Mouse (Mus musculus) mouse embryonic stem cell (cell line): Measurements from ENCODE around the gene Nfs1.
"Not testable (repeated sequence)": the region's sequence is repeated elsewhere in the genome, so short reads cannot be mapped to it uniquely, and the experiment has no call there.

ENCODE experiments used
- in situ Hi-C, 2 experiments: fragments of 300-500 bp; cut with MboI; formaldehyde crosslinking; loops; 1 replicate in 1 of 2; 3 replicates in 1 of 2; pipeline ENCODE4 v1.14.3; 2019 to 2020; ENCODE audit warnings: low sequenced_read_pairs in 2 of 2, low pct_unique_long_range_greater_than_20kb in 1 of 2, mixed read lengths in 1 of 2; ENCODE audit not compliant: unreplicated experiment in 1 of 2

The Nfs1 gene

GRCm38 (mm10) chr2:156143953-156144724 lies at the start of gene Nfs1, which contains the start of gene Romo1:
Gene Nfs1, minus strand, starts transcription at chr2:156144186.
Gene Romo1, plus strand, starts transcription at chr2:156144039.
- in situ Hi-C loops, result no loop called here

GRCm38 (mm10) chr2:156193066-156193862 lies 49.3 kb upstream of the Nfs1 start:
- in situ Hi-C loops, result no loop called here

- in situ Hi-C loops, result no loop called here
These were observed 48.1 kb upstream of the Nfs1 start for GRCm38 (mm10) chr2:156192068-156192467.

DNA sequence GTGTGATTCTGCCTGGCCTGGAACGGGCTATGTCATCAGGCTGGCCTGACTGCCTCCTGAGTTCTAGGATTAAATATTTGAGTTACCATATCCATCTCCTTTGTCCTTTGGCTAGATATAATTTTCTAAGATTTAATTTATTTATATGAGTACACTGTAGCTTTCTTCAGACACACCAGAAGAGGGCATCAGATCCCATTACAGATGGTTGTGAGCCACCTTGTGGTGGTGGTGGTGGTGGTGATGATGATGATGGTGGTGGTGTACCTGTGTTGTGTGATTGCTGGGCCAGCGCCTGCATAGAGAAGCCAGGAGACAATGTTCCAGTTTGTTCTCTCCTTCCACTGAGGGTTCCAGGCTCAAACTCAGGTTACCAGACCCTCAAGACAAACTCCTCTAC lies 47.6 kb upstream of the Nfs1 start:
- in situ Hi-C loops, result no loop called here

DNA sequence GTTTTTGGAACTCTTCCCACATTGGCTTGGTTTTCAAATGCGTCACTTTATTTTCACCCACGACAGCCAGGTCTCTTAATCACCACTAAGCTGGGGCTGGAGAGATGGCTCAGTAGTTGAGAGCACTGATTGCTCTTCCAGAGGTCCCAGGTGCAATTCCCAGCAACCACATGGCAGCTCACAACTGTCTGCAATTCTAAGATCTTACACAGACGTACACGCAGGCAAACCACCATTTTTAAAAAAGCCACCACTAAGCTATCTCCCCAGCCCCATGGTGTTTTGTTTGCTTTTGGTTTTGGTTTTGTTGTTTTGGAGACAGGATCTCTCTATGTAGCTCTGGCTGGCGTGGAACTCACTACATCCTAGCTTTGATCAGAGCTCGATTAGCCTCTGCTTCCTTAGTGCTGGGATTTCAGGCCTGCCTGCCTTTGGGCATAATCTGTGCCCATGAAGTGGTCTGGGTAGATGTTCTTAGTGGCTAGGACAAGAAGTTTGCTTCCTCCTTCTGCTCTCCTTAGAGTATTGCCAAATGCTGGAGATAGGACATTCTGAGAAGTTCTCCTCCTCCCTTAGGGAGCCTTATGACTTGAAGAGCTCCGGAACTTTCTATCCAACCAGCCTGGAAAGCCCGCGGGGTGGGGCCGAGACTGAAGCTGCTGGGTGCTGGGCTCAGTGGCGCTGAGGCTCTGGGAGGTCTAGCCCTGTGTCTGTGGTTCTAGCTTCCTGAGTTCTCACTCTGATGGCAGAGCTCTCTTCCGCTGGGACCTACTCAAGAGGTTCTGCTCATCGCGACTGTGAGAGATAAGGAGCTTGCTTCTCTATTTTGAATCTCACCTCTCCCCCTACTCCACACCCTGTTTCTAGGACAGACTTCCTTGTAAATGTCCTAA lies 46.3 kb upstream of the Nfs1 start:
- in situ Hi-C loops, result no loop called here

- in situ Hi-C loops, result not testable (repeated sequence)
These were observed 45.3 kb upstream of the Nfs1 start for GRCm38 (mm10) chr2:156189241-156189640.

- in situ Hi-C loops, result no loop called here
These were observed 37.6 kb upstream of the Nfs1 start for GRCm38 (mm10) chr2:156181592-156181991.

DNA sequence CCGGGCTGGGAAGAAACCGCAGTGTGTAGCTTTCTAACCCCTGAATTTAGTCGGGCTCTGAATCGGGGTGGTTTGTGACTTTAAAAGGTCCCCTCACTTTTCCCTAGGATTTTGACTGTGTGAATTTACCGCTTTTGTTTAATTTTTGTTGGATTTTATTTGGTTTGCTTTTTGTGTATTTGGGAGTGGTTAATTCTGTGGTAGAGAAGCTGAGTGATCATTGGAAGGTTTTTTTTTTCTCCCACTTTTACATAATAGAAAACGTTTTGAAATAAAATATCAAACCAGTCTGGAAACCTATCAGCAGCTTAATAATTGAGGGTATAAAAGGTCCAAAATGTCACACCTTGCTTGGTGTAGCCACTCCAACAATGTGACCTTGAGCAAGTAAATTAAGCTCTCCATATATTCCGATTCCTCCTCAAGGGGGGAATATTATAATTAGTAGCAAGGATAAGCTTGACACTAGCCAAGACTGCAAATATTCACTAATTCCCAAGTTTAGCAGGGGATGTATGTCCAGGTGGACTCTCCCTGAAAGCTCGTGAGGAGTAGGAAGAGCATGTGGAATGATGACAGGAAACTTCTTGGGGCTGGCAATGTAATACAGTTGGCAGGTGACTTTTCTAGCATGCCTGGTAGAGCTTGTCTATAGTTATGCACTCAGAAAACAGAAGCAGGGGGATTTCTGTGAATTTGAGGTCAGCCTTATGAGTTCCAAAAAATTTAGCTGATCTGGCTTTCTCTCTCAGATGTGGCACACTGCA lies 37.0 kb upstream of the Nfs1 start:
- in situ Hi-C loops, result no loop called here

- in situ Hi-C loops, result no loop called here
These were observed 36.3 kb upstream of the Nfs1 start, which contains the start of gene Rbm39 for GRCm38 (mm10) chr2:156180094-156180821. Gene Rbm39, minus strand, starts transcription at chr2:156180238.

DNA sequence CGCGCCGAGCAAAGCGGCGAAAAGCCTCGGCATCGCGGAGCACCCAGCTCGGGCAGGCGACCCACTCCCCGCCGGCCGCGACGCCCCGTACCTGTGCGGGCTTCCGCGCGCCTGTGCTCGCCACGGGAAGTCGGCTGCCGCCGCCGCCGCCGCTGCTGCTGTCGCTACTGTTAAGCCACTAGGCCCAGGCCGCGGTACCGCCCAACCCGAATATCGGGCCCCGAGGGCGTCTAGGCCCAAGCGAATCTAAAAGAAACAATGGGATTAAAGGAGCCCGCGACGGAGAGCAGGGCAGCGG lies 35.8 kb upstream of the Nfs1 start:
- in situ Hi-C loops, result no loop called here

DNA sequence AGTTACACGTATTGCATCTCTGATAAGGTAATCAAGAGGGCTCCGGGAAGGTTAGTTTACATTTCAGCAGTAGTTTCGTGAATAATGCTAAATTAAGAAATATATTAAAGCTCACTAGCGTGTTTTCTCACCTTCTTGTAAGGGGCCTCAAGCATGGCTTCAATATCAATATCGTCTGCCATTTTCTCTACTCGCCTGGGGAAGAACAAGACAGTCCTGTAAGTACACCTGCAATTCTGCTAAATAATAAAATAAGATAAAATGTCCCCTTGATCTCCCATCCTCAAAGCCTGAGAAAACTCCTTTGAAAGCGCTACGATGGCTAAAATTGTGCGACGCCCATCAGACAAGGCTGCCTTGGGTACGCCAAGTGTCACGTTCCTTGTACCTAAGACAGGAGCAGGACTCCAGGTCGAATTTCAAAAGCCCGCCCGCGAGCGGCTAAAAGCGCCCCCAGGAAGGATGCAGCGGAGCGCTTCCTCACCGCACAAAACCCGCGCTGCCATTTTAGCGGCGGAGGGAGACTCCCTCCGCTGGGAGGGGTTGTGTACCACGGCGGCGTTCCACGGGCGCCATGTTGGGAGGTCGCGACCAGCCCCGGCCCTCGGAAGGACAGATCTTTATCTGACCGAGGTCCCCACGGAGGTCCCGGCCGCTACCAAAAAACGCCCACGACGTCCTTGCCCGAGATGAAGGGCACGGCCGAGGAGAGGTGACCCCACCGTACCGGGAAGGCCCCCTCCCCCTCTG lies 35.2 kb upstream of the Nfs1 start:
- in situ Hi-C loops, result no loop called here

DNA sequence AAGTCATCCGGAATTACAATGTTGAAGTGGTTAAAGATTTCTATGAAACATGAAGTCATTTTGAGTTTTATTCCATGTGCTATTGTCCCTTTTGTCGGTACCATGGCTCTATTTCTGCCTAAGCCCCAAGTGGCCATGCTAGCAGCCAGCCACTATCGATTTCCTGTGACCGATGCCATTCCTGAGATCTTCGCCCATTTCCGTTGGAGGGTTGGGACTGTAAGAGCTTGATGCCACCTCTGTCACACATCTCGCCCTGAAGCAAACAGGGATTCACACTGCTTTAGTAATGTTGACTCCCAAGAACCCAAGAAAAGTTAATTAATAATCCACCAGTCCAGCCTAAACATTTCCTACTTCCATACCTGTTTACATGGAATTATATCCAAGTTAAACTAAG lies 33.7 kb upstream of the Nfs1 start:
- in situ Hi-C loops, result no loop called here

- in situ Hi-C loops, result no loop called here
These were observed 33.1 kb upstream of the Nfs1 start for GRCm38 (mm10) chr2:156177079-156177478.

GRCm38 (mm10) chr2:156166557-156166956 lies 22.6 kb upstream of the Nfs1 start:
- in situ Hi-C loops, result no loop called here

DNA sequence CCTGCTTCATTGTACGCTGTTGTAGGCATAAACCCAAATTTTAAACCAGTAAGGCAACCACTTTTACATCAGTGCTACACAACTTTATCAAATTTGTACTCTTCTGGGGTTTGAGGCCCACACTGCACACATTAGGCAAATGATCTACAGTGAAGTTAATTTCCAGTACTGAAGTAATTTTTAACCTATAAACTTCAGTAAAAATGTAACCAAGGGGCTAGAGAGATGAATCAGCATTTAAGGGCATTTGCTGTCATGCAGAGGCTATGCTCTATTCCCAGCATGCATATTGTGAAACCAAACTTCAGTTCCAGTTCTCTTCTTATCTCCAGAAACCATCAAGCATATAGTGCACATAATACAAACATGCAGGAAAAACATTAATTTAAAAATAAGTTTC lies 21.5 kb upstream of the Nfs1 start:
- in situ Hi-C loops, result no loop called here

DNA sequence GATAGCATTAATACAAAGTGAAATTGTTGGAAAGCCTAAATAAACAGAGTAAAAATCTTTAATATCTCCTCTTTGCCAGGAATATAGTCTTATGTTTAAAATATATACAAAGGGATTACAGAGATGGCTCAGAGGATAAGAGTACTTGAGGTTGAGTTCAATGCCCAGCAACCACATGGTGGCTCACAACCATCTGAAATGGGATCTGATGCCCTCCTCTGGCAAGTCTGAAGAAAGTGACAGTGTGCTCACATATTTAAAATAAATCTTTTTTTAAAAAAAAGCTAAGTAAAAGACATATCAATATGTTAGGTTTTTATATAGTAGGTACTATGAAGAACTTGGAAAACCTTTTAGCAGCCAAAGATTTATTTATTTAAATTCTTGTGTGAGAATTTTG lies 7.6 kb upstream of the Nfs1 start:
- in situ Hi-C loops, result no loop called here

DNA sequence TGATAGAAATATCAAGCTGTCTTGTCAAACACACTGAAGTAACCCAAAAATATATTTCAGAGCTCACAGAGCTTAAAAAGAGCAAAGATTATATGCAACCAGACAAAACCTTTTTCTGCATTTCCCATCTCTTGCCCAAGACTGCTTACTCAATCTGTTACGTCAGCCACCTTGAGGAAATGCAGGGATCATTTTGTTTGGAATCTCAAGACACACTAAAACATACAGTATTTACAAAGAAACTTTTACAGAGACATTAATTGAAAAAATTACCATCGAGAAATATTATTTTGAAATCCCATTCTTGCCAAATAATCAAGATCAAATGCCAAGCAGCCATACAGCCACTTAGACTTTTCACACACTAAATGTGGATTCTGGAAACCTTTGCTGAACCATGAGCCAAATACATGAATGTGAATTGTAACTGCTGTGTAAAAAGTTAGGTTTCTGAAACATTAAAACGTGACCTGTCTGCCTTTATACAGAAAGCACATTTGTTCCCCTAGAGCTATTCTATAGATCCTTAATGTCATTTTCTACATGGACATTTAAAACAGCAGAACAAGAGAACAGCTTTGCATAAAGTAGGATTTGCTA lies 3.4 kb upstream of the Nfs1 start:
- in situ Hi-C loops, result no loop called here
